Comparison of ENCODE assay signal across 33 mouse cellular contexts in the genomic region with DNA sequence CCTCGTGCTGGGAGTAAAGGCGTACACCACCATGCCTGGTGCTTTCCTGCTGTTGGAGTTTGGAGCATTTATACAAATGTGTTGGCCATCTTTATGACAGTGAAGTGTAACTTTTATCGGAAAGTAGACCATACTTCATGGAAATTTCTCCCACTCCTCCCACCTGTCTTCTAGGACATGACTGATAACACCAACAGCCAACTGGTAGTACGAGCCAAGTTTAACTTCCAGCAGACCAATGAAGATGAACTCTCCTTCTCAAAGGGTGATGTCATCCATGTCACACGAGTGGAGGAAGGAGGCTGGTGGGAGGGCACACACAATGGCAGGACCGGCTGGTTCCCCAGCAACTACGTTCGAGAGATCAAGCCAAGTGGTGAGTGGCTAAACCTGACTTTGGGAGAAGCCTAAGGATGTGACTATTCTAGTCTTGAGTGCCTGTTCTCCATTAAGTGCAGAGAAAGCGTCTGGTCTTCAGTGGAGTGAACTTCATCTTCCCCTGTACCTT. TPM values are rescaled to one million over a fixed set of nuclear protein-coding genes. Genes with fewer than 3 reads are reported as not detected.
DNase-seq lines count a peak whose midpoint lies in the region; ATAC-seq and TF ChIP-seq lines count a peak whose summit lies in the region.
"Had no signal": no experiment of that assay in that cellular context is flagged by ENCODE, and none has a peak within 500 bp of the region (broad histone marks: within the 10 kb centered on the region; RNA-seq: fewer than 3 reads in every experiment).

No protein-coding gene starts in this region.

- TF ChIP-seq CTCF in lung, adult 2 months (IDR thresholded peaks at IDR 0.05; ENCODE audit: insufficient read depth, low read length) = no peak

- H3K36me3 ChIP-seq in heart, embryonic 15.5 days = peaks cover 44% of the 10 kb centered on the region

- 52% methylated on average over 9 of the region's 9 CpGs for WGBS in heart, embryonic 15.5 days
- 54% methylated on average over 9 of the region's 9 CpGs for WGBS in lung, adult 2 months

- intact Hi-C loops in heart, postnatal 14 days (cut with DNase I) = no loop called here

- no peaks in the 10 kb centered on the region for H3K27me3 ChIP-seq in heart, embryonic 15.5 days
- H3K27me3 ChIP-seq: embryonic facial prominence, embryonic 12.5 days; hindbrain, embryonic 13.5 days; limb, embryonic 15.5 days; lung, embryonic 15.5 days; midbrain, embryonic 12.5 days; neural tube, embryonic 13.5 days had no signal

- H3K9me3 ChIP-seq in heart, embryonic 15.5 days (replicated peaks) = no peaks in the 10 kb centered on the region
- H3K9me3 ChIP-seq: embryonic facial prominence, embryonic 12.5 days; hindbrain, embryonic 13.5 days; limb, embryonic 10.5 days; limb, embryonic 15.5 days; lung, embryonic 15.5 days; midbrain, embryonic 12.5 days; neural tube, embryonic 13.5 days had no signal

- peaks cover 24% of the 10 kb centered on the region for H3K4me1 ChIP-seq in heart, embryonic 15.5 days (replicated peaks)
- H3K4me1 ChIP-seq in lung, adult 2 months (ENCODE audit: control insufficient read depth, insufficient read depth, low read length) = peaks cover 12% of the 10 kb centered on the region
- H3K4me1 ChIP-seq: lung, embryonic 15.5 days; midbrain, embryonic 12.5 days had no signal

- H3K27ac ChIP-seq in heart, embryonic 15.5 days = 0 out of 2 replicates have a peak overlapping the region, but pooled peaks have one; percentile 22
- H3K27ac ChIP-seq: embryonic facial prominence, embryonic 12.5 days; gastrocnemius, adult 2 months; hindbrain, embryonic 13.5 days; limb, embryonic 10.5 days; limb, embryonic 15.5 days; liver, embryonic 14.5 days; lung, embryonic 15.5 days; midbrain, embryonic 12.5 days; neural tube, embryonic 13.5 days had no signal

- H3K4me3 ChIP-seq in heart, embryonic 15.5 days = no peak overlapping the region
- no peak overlapping the region for H3K4me3 ChIP-seq in lung, adult 2 months (replicated peaks; ENCODE audit: extremely low read depth, low read depth, low read length)
- H3K4me3 ChIP-seq: embryonic facial prominence, embryonic 12.5 days; gastrocnemius, adult 2 months; hindbrain, embryonic 13.5 days; limb, embryonic 10.5 days; limb, embryonic 15.5 days; lung, embryonic 15.5 days; midbrain, embryonic 12.5 days; neural tube, embryonic 13.5 days had no signal

- no peak for ATAC-seq in heart, embryonic 15.5 days (replicated peaks; ENCODE audit: insufficient number of reproducible peaks, insufficient read depth, low FRiP score, low read depth)
- ATAC-seq: CD4-positive, CD25-positive, alpha-beta regulatory T cell, adult 4 months; forebrain, embryonic 14.5 days; intestine, embryonic 16.5 days had no signal

- DNase-seq in heart, adult 11 months = peak; percentile 87
- DNase-seq in heart, postnatal 14 days = no peak
- no peak for DNase-seq in heart, postnatal 4 days
- DNase-seq in lung, postnatal 10 days = peak; percentile 10
- DNase-seq in lung, adult 2 months = no peak
- no peak for DNase-seq in spleen, postnatal 14 days (ENCODE audit: low spot score in 2 of 2)
- DNase-seq: adrenal gland, postnatal 14 days; embryo, embryonic 11 days; gastrocnemius, adult 2 months; gastrocnemius, postnatal 36 days; heart, postnatal 10 days; layer of hippocampus, adult 9-11 months; lung, postnatal 36 days; right cerebral cortex, postnatal 4 days; thymus, postnatal 14 days had no signal

- no peak overlapping the region for H3K4me2 ChIP-seq in heart, embryonic 15.5 days
- H3K4me2 ChIP-seq: embryonic facial prominence, embryonic 12.5 days; hindbrain, embryonic 13.5 days; limb, embryonic 15.5 days; lung, embryonic 15.5 days; midbrain, embryonic 12.5 days; neural tube, embryonic 13.5 days had no signal

- H3K9ac ChIP-seq in heart, embryonic 15.5 days = no peak overlapping the region
- H3K9ac ChIP-seq: embryonic facial prominence, embryonic 12.5 days; hindbrain, embryonic 13.5 days; limb, embryonic 15.5 days; liver, embryonic 14.5 days; lung, embryonic 15.5 days; midbrain, embryonic 12.5 days; neural tube, embryonic 13.5 days had no signal

- TF ChIP-seq POLR2A in lung, adult 2 months (IDR thresholded peaks at IDR 0.05; ENCODE audit: borderline replicate concordance, extremely low read depth, low read depth, low read length) = no peak

RNA-seq across cellular contexts. Expression of a gene that starts 54.7 kb away (rescaled TPM):
- total RNA-seq in heart, postnatal 14 days (2021) = not detected
- 0.36 and 0.55 TPM in 2 replicates for polyA plus RNA-seq in heart, embryonic 15.5 days (2015; fragmentation: Nextera tagmentation; extraction: Ambion mirVana)
- not detected for total RNA-seq in heart, postnatal 4 days (2021)
- not detected in 2 replicates for polyA plus RNA-seq in lung, adult 2 months (2012; rRNA removed)
- total RNA-seq: adrenal gland, postnatal 14 days; gastrocnemius, adult 2 months; gastrocnemius, postnatal 36 days; heart, postnatal 10 days; left cerebral cortex, postnatal 10 days; megakaryocyte, adult 5-6 weeks had no signal
- polyA plus RNA-seq: CD4-positive, CD25-positive, alpha-beta regulatory T cell, adult 4 months; forebrain, embryonic 14.5 days; frontal cortex, adult 2 months; intestine, embryonic 16.5 days; limb, embryonic 10.5 days; limb, embryonic 15.5 days; liver, embryonic 14.5 days; lung, embryonic 15.5 days; spleen, adult 2 months; stomach, embryonic 14.5 days; urinary bladder, adult 2 months had no signal

RNA-seq across cellular contexts. Expression of a gene that starts 58.1 kb away (rescaled TPM):
- 100 to 1,000 TPM; 139 to 157 TPM for total RNA-seq in heart, postnatal 14 days (2021)
- polyA plus RNA-seq in heart, embryonic 15.5 days (2015; fragmentation: Nextera tagmentation; extraction: Ambion mirVana) = 59.9 and 67.6 TPM in 2 replicates
- total RNA-seq in heart, postnatal 4 days (2021) = 100 to 1,000 TPM; 209 to 213 TPM
- 50.9 and 56.2 TPM in 2 replicates for polyA plus RNA-seq in lung, adult 2 months (2012; rRNA removed)

Comparison
In these comparisons a context has a peak if more than half of its experiments do, and no peak if none do; other contexts are left out.
1. DNase-seq: peak in heart, adult 11 months (single experiment) and lung, postnatal 10 days (single experiment); none in heart, postnatal 14 days (0 of 2), heart, postnatal 4 days (single experiment), lung, adult 2 months (single experiment) and spleen, postnatal 14 days (0 of 2).